Mouse (Mus musculus): ENCODE measurements around the gene Eif4e1b. TPM values are rescaled to one million over a fixed set of nuclear protein-coding genes. Genes with fewer than 3 reads are reported as not detected.
A peak's percentile ranks its signal among the peaks of the same experiment; 100 is the strongest.

Gene Eif4e1b
- total and polyA plus RNA-seq, 2 experiments = not detected

GRCm38 (mm10) chr13:54800206-54800605 is 16.4 kb downstream of the Eif4e1b start:
- WGBS = 49% methylated on average over 4 of the region's 4 CpGs
- no peak overlapping the region for H3K9ac ChIP-seq (ENCODE audit: low read depth, low read length)
- DNase-seq (ENCODE audit: extremely low read depth, low read depth, low spot score) = no peak
- no peaks in the 10 kb centered on the region for H3K4me1 ChIP-seq (ENCODE audit: control insufficient read depth, insufficient read depth, low read length)
- H3K27ac ChIP-seq (replicated peaks; ENCODE audit: insufficient read depth, low read depth, low read length) = no peak overlapping the region
- no peaks in the 10 kb centered on the region for H3K27me3 ChIP-seq (ENCODE audit: control insufficient read depth, insufficient read depth, low read length)
- no peaks in the 10 kb centered on the region for H3K79me2 ChIP-seq (ENCODE audit: control insufficient read depth, insufficient read depth, low read length)
- no peaks in the 10 kb centered on the region for H3K36me3 ChIP-seq (ENCODE audit: control insufficient read depth, insufficient read depth, low read length)
- no peak for TF ChIP-seq CTCF (IDR thresholded peaks at IDR 0.05; ENCODE audit: low read depth, low read length)
- no peak for TF ChIP-seq POLR2A (IDR thresholded peaks at IDR 0.05; ENCODE audit: extremely low read depth, insufficient read depth, low read length)
- no peak overlapping the region for H3K4me3 ChIP-seq (ENCODE audit: insufficient read depth, low read depth, low read length)

- no peak overlapping the region for H3K9ac ChIP-seq (ENCODE audit: low read depth, low read length)
- peak; percentile 22; the same call in 1 of the 2 replicates for TF ChIP-seq CTCF (IDR thresholded peaks at IDR 0.05; ENCODE audit: low read depth, low read length)
- TF ChIP-seq POLR2A (IDR thresholded peaks at IDR 0.05; ENCODE audit: extremely low read depth, insufficient read depth, low read length) = no peak
- H3K27me3 ChIP-seq (ENCODE audit: control insufficient read depth, insufficient read depth, low read length) = peaks cover 5% of the 10 kb centered on the region; the same call in 1 of the 2 replicates
- H3K36me3 ChIP-seq (ENCODE audit: control insufficient read depth, insufficient read depth, low read length) = no peaks in the 10 kb centered on the region
- no peak for DNase-seq (ENCODE audit: extremely low read depth, low read depth, low spot score)
- no peaks in the 10 kb centered on the region for H3K4me1 ChIP-seq (ENCODE audit: control insufficient read depth, insufficient read depth, low read length)
- no peaks in the 10 kb centered on the region for H3K79me2 ChIP-seq (ENCODE audit: control insufficient read depth, insufficient read depth, low read length)
- no peak overlapping the region for H3K27ac ChIP-seq (replicated peaks; ENCODE audit: insufficient read depth, low read depth, low read length)
- WGBS = 78% methylated on average over 6 of the region's 6 CpGs
- no peak overlapping the region for H3K4me3 ChIP-seq (ENCODE audit: insufficient read depth, low read depth, low read length)
Measured at GRCm38 (mm10) chr13:54803010-54803409, 19.2 kb downstream of the Eif4e1b start.

DNA sequence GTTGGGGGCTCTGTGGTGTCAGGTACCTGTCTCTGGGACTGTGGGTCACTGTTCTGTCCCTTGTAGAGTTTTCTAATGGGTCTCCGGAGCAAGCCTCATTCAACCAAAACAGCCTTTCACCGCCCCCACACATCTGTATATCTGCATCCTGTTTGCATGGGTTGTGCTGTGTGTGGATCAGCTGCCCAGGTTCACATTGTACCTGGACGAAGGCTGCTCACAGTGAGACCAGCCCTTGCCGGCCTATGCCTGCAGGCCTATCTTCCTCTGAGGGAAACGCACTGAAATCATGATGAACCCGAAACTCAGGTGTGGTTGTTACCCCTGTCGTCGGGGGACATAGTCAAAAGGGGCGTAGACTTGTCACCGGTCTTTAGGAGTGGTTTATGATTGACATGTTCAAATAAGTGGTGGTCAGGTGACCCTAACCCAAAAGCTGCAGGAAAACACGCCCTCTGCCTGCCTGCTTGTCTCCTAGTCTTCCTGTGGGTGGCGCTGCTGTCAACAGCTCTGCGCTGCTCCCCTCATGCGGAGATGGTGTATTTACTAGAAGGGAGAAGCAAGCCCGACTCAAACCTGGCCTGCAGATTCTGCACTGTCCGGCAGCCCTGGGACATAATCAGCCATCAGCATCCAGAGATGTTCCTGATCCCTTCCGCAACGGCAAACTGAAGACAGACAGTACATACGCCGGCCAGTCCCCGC is 21.5 kb downstream of the Eif4e1b start:
- Histone ChIP-seq H3K27ac (replicated peaks; ENCODE audit: insufficient read depth, low read depth, low read length) (no peak overlapping the region), H3K79me2 (ENCODE audit: control insufficient read depth, insufficient read depth, low read length) (no peaks in the 10 kb centered on the region), H3K9ac (ENCODE audit: low read depth, low read length) (no peak overlapping the region), H3K27me3 (ENCODE audit: control insufficient read depth, insufficient read depth, low read length) (peaks cover 5% of the 10 kb centered on the region; the same call in 1 of the 2 replicates), H3K36me3 (ENCODE audit: control insufficient read depth, insufficient read depth, low read length) (no peaks in the 10 kb centered on the region), H3K4me3 (ENCODE audit: insufficient read depth, low read depth, low read length) (no peak overlapping the region), H3K4me1 (ENCODE audit: control insufficient read depth, insufficient read depth, low read length) (no peaks in the 10 kb centered on the region)
- TF ChIP-seq POLR2A (IDR thresholded peaks at IDR 0.05; ENCODE audit: extremely low read depth, insufficient read depth, low read length) = no peak
- peak; percentile 38 for TF ChIP-seq CTCF (IDR thresholded peaks at IDR 0.05; ENCODE audit: low read depth, low read length)
- no peak for DNase-seq (ENCODE audit: extremely low read depth, low read depth, low spot score)
- WGBS = 37% methylated on average over 21 of the region's 21 CpGs

GRCm38 (mm10) chr13:54806434-54806976 is 22.7 kb downstream of the Eif4e1b start:
- Histone ChIP-seq H3K36me3 (ENCODE audit: control insufficient read depth, insufficient read depth, low read length) (no peaks in the 10 kb centered on the region), H3K27me3 (ENCODE audit: control insufficient read depth, insufficient read depth, low read length) (peaks cover 5% of the 10 kb centered on the region; the same call in 1 of the 2 replicates), H3K4me1 (ENCODE audit: control insufficient read depth, insufficient read depth, low read length) (no peaks in the 10 kb centered on the region), H3K9ac (ENCODE audit: low read depth, low read length) (no peak overlapping the region), H3K79me2 (ENCODE audit: control insufficient read depth, insufficient read depth, low read length) (no peaks in the 10 kb centered on the region), H3K27ac (replicated peaks; ENCODE audit: insufficient read depth, low read depth, low read length) (no peak overlapping the region), H3K4me3 (ENCODE audit: insufficient read depth, low read depth, low read length) (no peak overlapping the region)
- 58% methylated on average over 13 of the region's 13 CpGs for WGBS
- DNase-seq (ENCODE audit: extremely low read depth, low read depth, low spot score) = no peak
- no peak for TF ChIP-seq POLR2A (IDR thresholded peaks at IDR 0.05; ENCODE audit: extremely low read depth, insufficient read depth, low read length)
- TF ChIP-seq CTCF (IDR thresholded peaks at IDR 0.05; ENCODE audit: low read depth, low read length) = no peak

GRCm38 (mm10) chr13:54808067-54808466 is 24.3 kb downstream of the Eif4e1b start:
- no peak for DNase-seq (ENCODE audit: extremely low read depth, low read depth, low spot score)
- TF ChIP-seq CTCF (IDR thresholded peaks at IDR 0.05; ENCODE audit: low read depth, low read length) (no peak), POLR2A (IDR thresholded peaks at IDR 0.05; ENCODE audit: extremely low read depth, insufficient read depth, low read length) (no peak)
- Histone ChIP-seq H3K27me3 (ENCODE audit: control insufficient read depth, insufficient read depth, low read length) (peaks cover 5% of the 10 kb centered on the region; the same call in 1 of the 2 replicates), H3K79me2 (ENCODE audit: control insufficient read depth, insufficient read depth, low read length) (no peaks in the 10 kb centered on the region), H3K36me3 (ENCODE audit: control insufficient read depth, insufficient read depth, low read length) (no peaks in the 10 kb centered on the region), H3K27ac (replicated peaks; ENCODE audit: insufficient read depth, low read depth, low read length) (no peak overlapping the region), H3K4me1 (ENCODE audit: control insufficient read depth, insufficient read depth, low read length) (no peaks in the 10 kb centered on the region), H3K4me3 (ENCODE audit: insufficient read depth, low read depth, low read length) (no peak overlapping the region), H3K9ac (ENCODE audit: low read depth, low read length) (no peak overlapping the region)
- WGBS = 71% methylated on average over 12 of the region's 12 CpGs

DNA sequence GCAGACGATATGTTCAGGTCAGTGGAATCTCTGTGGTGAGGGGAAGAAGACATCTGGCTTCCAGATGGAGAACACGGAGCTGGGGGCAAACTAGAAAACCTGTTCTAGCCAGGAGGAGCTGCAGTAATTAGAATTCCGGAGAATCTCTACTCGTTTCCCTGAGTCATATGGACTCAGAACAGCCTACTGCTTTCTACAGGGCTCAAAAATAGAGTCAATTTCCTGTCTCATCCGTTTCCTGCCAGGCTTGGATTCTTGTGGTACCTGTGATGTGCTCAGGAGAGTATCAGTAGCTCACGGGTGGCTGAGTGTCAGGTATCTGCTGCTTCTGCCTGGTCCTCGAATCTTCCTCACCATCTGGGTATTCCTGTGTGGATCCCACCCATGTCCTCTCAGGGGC is 27.7 kb downstream of the Eif4e1b start:
- H3K4me3 ChIP-seq (ENCODE audit: insufficient read depth, low read depth, low read length) = no peak overlapping the region
- peaks cover 4% of the 10 kb centered on the region; the same call in 1 of the 2 replicates for H3K27me3 ChIP-seq (ENCODE audit: control insufficient read depth, insufficient read depth, low read length)
- H3K27ac ChIP-seq (replicated peaks; ENCODE audit: insufficient read depth, low read depth, low read length) = no peak overlapping the region
- no peak overlapping the region for H3K9ac ChIP-seq (ENCODE audit: low read depth, low read length)
- TF ChIP-seq CTCF (IDR thresholded peaks at IDR 0.05; ENCODE audit: low read depth, low read length) = no peak
- TF ChIP-seq POLR2A (IDR thresholded peaks at IDR 0.05; ENCODE audit: extremely low read depth, insufficient read depth, low read length) = no peak
- DNase-seq (ENCODE audit: extremely low read depth, low read depth, low spot score) = no peak
- no peaks in the 10 kb centered on the region for H3K4me1 ChIP-seq (ENCODE audit: control insufficient read depth, insufficient read depth, low read length)
- WGBS = 60% methylated on average over 7 of the region's 7 CpGs
- no peaks in the 10 kb centered on the region for H3K36me3 ChIP-seq (ENCODE audit: control insufficient read depth, insufficient read depth, low read length)
- H3K79me2 ChIP-seq (ENCODE audit: control insufficient read depth, insufficient read depth, low read length) = no peaks in the 10 kb centered on the region

All from liver, adult 2 months (tissue).